Mouse (Mus musculus): ENCODE data around the gene Cage1. TPM values are rescaled to one million over a fixed set of nuclear protein-coding genes. Genes with fewer than 3 reads are reported as not detected.

Gene Cage1
- total RNA-seq, 2 experiments from 2014 or later, result 1.3 to 1.4 TPM

DNA sequence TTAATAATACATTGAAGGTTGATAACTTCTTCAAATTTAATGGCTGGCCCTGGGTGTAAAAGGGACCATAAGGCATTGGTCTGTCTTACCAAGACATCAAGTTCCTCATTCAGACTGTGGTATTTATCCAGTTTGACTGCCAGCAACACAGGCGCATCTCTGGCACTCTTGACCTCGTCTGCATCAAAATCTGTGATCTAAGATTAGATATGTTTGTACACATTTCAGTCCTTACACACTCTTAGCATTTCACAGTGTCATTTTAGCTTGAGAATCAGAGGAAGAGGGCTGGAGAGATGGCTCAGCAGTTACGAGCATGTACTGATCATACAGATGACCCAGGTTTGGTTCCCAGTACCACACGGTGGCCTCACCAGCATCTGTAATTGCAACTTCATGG, 21.3 kb downstream of the Cage1 start:
- intact Hi-C loops (cut with DNase I), result no loop called here
- no peak for DNase-seq

DNA sequence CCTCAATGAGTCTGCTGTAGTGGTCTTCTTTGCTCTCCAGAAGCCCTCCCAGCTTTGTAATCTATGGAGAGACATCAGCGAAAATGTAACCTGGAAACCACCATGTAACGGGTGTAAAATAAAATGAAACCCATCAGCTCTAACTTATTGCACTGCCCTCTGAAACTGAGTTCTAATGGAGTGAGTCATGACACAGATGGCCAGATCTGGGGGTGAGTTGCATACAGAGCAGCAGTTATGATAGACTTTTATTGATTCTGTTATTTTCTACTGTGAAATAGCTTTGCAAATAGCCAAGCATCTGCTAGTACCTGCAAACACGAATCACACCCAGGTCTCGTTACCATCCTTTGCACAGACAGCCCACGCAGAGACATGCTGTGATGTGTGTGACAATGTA, 24.4 kb downstream of the Cage1 start:
- no peak for DNase-seq
- intact Hi-C loops (cut with DNase I), result no loop called here

DNA sequence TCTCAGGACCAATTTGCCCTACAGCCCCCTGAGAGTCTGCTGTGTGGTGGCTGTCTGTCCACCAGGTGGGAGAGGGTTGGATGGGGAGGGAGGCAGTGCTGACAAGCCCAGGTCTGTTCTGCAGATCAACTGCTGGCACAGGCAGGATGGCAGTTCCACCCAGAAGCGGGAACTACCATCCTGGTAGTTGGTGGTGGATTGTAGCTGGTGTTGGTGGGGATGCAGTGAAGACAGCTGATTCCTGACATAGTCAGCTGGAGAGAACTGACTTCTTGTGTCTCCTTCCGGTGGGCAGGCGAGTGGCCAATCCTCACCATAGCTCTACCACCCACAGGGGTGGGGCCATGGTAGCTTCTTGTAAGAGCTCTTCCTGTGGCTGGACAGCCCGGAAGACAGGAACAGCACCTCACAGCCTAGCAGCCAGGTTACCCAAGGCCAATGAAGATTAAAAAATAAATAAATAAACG, 26.4 kb downstream of the Cage1 start:
- no peak for DNase-seq
- intact Hi-C loops (cut with DNase I), result no loop called here

DNA sequence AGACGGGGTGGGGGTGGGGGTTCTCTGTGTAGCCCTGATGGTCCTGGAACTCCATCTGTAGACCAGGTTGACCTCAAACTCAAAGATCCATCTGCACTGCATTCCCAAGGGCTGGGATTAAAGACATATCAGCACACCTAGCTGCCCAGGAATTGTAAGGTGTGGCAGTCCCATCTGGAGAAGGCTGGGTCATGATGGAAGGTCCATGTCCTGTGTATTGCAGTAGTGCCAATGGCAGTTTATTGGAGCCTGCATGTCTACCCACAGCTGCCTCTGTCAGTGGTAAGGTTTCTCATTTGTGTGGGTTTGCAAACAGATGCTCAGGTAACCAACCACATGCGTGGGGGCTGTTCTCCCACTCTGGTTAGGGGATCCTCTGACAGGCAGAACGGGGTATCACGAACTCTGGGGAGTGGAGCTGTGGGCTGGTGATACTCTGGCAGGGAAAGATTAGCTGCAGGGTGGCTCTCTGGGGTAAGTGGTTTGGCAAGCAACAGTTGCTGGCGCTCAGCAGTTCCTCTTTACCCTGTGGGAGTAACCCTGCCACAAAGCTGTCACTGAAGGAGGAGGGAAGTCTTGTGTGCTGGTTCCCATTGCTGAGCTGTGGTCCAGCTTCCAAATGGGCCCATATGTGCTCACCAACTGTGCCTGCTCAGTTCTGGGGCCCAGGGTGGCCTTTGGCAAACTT, 27.0 kb downstream of the Cage1 start:
- intact Hi-C loops (cut with DNase I), result no loop called here
- no peak for DNase-seq

DNA sequence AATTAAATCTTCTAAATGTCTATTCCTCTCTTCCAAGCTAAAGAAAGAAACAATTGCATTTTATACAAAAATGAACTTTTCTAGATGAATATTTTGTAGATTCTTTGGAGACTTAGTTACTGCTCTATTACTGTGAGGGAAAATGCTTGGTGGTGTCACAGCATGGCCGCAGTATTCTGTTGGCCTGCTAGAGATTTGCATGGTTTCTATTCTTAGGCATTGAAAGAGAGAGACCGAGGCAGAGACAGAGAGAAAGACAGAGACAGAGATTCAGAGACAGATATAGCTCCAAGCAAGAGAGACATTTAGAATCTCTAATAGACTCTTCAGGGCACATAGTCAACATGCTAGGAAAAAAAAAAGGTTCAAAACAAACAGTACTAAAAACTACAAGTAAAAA, 28.9 kb downstream of the Cage1 start:
- intact Hi-C loops (cut with DNase I), result no loop called here
- DNase-seq, result no peak

DNA sequence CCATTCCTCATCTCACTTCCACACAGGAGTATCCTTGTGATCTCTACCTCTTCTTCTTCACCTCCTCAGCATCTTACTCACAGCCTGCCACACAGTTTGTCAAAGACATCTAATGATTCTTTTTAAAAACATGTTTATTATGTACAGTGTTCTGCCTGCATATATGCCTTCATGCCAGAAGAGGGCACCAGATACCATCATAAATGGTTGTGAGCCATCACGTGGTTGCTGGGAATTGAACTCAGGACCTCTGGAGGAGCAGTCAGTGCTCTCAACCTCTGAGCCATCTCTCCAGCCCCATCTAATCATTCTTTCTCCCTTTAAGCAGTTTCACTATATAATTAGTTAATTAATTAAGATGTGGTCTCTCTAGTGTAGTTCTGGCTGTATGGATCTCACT, 34.4 kb downstream of the Cage1 start:
- no peak for DNase-seq
- intact Hi-C loops (cut with DNase I), result no loop called here

DNA sequence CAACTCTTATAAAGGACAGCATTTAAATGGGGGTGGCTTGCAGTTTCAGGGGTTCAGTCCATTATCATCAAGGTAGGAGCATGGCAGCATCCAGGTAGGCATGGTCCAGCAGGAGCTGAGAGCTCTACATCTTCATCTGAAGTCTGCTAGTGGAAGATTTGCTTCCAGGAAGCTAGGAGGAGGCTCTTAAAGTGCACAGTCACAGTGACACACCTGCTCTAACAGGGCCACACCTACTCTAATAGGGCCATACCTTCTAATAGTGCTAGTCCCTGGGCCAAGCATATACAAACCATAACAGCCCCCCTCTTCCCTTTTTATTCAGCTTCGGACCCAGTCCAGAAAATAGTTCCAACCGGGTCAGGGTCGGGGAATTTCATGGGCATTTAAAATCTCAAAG, 37.2 kb downstream of the Cage1 start:
- intact Hi-C loops (cut with DNase I), result no loop called here

DNA sequence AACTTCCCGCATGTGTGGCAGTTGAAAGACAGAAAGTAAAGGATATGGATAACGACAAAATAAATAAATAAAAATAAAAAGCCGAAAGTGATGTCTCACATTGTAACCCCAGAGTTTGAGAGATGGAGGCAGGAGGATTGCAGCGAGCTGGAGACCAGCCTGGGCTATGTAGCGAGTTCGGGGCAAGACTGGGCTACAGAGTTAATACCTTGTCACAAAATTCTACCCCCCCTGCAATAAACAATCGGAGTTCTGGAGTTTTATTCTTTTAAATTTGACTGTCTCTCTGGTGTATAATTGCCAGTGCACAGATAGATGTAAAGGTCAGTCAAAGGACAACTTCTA, 42.5 kb downstream of the Cage1 start:
- intact Hi-C loops (cut with DNase I), result loop anchor here (2.0 kb wide), 1 partner anchor 42 kb away; the partner anchor contains the start of genes Cage1 and Riok1
- DNase-seq, result no peak

More for the DNA sequence above, 37.2 kb downstream of the Cage1 start:
- DNase-seq, result no peak

DNA sequence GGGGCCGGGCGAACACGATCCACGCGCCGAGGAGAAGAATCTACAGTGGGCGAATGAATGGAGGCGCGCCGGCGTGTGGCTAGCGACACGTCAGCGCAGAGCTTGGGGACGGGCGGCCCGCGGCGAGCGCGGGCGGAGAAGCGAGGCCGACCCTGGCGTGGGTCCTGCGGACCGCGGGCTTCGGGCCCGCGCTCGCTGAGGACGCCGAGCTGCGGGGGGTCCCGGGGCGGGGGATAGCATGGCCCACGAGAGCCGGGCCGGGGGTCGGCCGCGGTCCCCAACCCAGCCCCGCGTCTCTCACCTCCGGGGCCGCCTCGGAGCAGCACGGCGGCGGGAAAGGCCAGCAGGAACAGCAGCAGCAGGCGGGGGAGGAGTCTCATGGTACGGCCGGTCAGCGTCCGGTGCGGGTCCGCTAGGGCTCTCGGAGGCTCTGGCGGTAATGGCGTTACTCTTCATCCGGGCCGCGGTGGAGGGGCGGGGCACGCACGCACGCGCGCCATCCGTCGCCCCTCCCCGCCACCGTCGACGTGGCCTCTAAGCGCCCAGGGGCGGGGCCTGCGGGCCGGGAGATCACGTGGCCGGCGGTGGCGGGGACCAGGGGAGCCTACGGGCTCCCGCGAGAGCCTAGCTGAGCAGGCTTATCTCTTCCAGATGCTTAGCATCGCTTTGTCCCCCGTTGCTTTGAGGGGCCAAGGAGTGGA, 43.0 kb downstream of the Cage1 start, which contains the start of gene Ssr1:
Ssr1 (minus strand) TSS at position 514 of the 701 bp plus-strand sequence.
- DNase-seq, result peak; percentile 98
- intact Hi-C loops (cut with DNase I), result loop anchor here (2.0 kb wide), 1 partner anchor 43 kb away; the partner anchor contains the start of genes Cage1 and Riok1

DNA sequence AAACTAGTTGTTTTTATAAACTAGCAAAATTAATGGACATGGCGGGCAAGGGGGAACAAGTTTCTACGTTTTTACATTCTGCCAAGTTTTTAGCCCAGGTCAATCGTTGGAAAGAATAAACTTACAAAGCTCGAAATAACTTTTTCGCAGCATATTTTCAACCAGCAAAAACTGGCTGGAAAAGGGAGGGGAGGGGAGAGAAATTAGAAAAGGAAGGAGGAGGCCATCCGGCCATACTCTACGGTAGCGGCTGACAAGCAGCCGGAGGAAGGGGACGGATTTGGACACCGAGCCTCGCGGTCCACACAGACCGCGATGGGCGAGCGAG, 43.5 kb downstream of the Cage1 start:
- intact Hi-C loops (cut with DNase I), result no loop called here
- no peak for DNase-seq

DNA sequence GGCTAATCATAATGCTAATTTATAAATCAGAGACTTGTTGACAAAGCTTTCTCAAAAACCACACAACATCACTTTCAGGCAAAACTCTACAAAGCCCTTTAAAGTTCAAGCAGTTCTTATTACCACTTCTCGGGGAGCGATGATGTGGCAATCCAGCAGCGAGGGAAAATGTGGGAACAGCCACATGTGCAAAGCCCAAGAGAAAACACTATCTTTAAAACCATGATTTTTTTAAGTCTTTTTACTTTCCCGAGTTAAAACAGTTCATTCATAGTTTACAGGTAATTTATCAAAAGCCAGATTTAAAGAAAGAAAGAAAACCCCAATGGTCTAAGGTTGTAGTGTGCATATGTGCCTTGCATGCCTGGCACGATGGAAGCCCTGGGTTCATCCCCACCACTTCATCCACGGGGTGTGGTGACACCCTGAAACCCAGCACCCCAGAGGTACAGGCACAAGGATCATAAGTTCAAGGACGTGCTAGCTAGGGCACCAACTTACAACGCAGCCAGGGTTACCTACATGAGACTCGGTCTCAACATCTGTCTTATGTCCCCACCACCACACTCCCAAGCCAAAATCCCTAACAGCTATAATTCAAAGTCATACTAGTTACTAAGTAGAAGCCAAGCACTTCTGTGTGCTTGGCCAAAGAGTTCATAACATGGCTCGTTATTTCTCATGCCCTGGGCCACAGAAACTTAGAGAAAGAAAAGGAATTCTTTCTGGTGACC, 44.1 kb downstream of the Cage1 start:
- intact Hi-C loops (cut with DNase I), result no loop called here
- no peak for DNase-seq

DNA sequence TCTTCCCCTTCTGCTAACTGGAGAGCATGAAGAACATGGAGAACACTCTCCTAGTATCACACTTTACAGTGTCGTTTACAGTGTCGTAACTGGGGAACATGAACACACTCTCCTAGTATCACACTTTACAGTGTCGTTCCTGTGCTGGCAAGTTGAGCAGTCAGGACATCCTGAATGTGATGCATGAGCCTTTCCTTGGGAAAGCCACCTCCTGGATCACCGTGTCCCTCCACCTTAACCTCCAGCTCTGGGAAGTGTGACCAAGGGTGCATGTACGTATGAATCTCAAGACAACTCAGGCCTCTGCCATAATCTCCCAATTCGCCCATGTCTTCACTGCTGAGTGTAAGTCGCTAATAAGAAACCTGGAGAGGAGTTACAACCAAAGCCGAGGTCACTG, 47.2 kb downstream of the Cage1 start:
- DNase-seq, result no peak
- intact Hi-C loops (cut with DNase I), result no loop called here

DNA sequence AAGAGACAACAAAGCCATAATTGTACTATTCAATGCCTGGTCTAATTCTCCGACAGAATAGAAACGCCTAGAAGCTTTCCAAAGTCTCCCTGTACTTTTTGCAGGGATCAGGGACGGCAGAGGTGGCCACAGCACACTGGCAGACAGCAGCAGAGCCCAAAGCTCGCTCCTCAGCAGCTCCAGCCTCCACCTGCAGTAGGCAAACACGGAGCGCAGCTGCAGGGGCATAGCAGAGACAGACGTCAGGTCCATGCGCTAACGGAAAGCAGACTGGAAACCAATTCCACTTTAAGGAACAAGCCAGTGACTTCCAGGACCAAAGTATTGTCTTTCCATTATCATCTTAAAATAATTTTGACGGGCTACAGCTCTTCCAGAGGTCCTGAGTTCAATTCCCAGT, 50.7 kb downstream of the Cage1 start:
- no peak for DNase-seq
- intact Hi-C loops (cut with DNase I), result no loop called here

DNA sequence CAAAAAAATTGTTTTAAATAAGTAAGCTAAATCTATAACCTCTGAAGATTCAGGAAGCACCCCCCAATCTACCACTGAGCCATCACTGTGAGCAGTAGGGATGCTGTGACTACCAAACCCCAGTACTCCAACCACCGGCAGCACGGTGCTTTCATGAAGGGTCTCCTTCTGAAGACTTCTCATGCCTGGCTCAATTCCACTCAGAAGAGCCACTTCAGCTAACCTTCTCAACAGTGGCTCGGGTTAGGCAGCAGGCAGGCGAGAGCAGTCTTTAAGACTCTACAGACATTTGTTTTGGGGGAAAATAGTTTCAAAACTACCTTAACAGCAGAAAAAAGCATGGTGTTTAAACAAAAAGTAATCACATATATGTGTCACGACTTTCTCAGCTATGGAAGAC, 55.8 kb downstream of the Cage1 start:
- DNase-seq, result no peak
- intact Hi-C loops (cut with DNase I), result no loop called here

DNA sequence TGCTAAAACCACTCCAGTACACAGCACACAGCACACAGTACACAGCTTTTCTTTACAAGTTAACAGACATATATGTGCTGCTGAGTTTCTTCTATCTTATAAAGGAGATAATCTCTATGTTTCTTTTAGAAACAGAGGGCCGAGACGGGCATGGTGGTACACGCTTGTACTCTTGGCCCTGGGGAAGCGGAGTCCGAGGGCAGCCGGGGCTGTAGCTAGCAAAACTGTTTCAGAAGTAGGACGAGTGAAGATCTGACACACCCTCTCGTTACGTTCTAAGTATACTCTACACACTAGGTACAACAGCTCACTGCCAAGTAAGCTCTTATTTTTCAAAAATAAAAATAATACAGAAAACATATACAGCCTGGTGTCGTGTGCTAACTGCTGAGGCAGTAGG, 56.5 kb downstream of the Cage1 start:
- intact Hi-C loops (cut with DNase I), result no loop called here
- no peak for DNase-seq

DNA sequence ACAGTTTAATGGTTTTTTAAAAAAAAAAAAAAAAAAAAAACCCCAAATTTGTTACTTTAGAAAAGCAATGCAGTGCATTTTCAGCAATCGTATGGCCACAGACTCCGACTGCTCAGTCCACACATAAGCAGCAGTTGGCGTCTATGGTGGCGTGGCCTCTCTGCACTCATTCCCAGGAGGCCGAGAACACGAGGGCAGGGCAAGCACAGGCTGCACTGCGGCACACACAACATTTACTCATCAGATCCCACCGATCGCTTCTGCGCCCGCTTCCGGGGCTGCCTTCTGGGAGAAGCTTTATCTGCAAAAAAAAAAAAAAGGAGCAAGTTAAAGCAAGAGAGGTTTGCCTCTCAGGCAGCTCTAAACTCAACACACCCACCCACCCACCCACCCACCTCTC, 57.4 kb downstream of the Cage1 start:
- DNase-seq, result no peak
- intact Hi-C loops (cut with DNase I), result no loop called here

DNA sequence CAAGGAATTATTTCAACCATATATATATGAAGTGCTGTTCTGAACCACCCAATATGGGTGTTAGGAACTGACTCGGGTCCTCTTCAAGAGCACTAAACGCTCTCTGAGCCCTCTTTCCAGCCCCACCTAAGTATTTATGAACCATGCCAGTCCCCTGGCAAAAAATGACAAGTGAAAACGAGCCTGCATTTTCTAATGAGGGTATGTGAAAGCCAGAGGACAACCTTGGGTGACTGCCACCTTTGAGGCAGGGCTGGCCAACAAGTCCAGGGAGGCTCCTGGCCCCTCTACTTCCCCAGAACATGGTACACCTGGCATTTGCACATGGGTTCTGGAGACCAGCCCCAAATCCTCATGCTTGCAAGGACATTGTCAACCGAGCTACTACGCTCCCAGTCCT, 62.1 kb downstream of the Cage1 start:
- intact Hi-C loops (cut with DNase I), result no loop called here
- no peak for DNase-seq

DNA sequence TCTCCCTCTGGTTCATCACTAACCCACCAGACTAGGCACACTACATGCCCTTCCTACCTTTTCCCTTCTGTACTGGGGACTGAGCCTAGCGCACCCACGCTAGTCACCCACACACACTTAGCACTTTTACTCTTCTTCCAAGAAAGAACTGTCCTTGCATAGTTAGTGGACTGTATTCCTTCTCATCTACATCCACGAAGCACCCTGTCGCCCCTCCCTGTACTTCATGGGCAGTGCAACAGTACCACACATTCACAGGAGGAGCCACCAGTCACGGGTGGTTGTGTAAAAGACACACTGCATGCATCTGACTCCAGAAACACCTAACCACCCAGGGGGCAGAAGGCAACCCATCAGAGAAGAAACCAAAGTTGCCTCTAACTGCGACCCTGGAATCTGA, 62.8 kb downstream of the Cage1 start:
- intact Hi-C loops (cut with DNase I), result no loop called here
- DNase-seq, result no peak

DNA sequence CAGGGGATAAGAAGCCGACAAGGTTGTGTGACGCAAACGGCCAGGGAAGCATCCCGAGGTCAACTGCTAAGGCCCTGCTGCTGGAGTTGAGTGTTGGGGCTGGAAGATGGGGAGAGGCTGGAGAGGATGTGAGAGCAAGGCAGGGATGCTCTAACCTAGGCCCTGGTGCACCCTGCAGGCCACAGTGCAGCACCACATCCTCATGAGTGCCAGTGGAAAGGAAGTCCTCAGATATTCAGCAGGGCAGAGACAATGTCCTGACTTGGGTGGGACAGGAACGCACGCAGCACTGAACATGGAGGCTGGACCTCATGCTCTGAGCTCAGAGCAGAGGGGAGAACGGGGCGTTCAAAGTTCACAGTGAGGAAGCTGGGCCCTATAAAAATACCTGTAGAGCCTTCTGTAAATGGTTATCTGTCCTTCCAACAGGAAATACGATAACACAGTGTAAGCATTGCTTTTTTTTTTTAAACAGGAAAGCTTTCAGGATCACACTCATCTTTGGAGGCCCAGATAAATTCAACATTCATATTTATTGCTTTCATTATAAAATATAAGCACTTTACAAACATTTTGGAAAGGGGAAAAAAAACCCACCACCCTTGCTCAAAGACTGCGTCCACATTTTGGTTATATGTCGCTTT, 65.9 kb downstream of the Cage1 start:
- intact Hi-C loops (cut with DNase I), result no loop called here
- DNase-seq, result no peak

DNA sequence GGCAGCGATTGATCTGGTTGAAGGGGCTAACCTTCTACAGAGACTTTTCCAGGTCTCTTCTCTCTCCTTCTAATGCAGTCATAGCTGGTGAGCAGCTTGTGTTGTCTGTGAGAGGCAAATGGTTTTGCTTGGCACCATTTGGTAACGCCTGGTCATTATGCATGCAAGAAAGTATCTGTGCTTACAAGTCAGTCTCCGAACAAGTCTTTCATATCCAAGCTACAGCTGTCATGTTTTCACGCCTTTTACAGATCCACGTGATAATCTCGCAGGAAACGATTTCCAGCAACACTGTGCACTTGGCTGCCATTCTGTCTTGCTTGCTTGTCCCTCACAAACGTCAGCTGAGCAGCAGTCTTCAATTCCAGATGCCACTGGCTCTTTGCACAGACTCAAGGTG, 66.9 kb downstream of the Cage1 start:
- intact Hi-C loops (cut with DNase I), result no loop called here
- DNase-seq, result no peak

DNA sequence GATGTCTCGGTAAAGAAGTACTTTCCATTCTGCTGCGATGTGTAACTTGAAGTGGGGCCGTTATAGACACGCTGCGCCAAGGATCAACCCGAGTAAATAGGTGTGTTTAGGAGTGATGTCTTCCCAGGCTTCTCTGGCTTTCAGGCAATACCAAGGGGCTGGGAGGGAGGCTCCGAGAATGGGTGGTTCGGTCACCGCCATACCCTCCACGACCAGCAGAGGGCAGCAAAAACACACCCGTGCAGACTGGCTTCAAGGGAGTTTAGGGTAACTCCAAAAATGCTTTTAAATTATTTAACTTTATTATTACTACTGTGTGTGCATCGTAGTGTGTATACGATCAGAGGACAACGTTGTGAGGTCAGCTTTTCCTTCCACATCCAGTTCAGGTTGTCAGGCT, 67.5 kb downstream of the Cage1 start:
- DNase-seq, result peak; percentile 88 to 95
- intact Hi-C loops (cut with DNase I), result no loop called here
